Comparison of ENCODE assay signal across 16 mouse cellular contexts in genomic region chr9:123148430-123148829, GRCm38 (mm10). TPM values are rescaled to one million over a fixed set of nuclear protein-coding genes. Genes with fewer than 3 reads are reported as not detected.
DNase-seq lines count a peak whose midpoint lies in the region; ATAC-seq lines count a peak whose summit lies in the region.
"Had no signal": no experiment of that assay in that cellular context is flagged by ENCODE, and none has a peak within 500 bp of the region (broad histone marks: within the 10 kb centered on the region; RNA-seq: fewer than 3 reads in every experiment).

No protein-coding gene starts in this region.

- peaks cover 3% of the 10 kb centered on the region; the same call in 1 of the 2 replicates for H3K4me1 ChIP-seq in limb, embryonic 15.5 days
- peaks cover 3% of the 10 kb centered on the region; the same call in 1 of the 2 replicates for H3K4me1 ChIP-seq in stomach, embryonic 16.5 days (ENCODE audit: control insufficient read depth, insufficient read depth, low read length)
- no peaks in the 10 kb centered on the region for H3K4me1 ChIP-seq in hindbrain, embryonic 13.5 days (replicated peaks)
- H3K4me1 ChIP-seq: liver, embryonic 15.5 days; midbrain, embryonic 15.5 days; neural tube, embryonic 13.5 days had no signal

- H3K36me3 ChIP-seq in limb, embryonic 15.5 days, result peaks cover 13% of the 10 kb centered on the region; the same call in 1 of the 2 replicates
- H3K36me3 ChIP-seq in stomach, embryonic 16.5 days (ENCODE audit: control insufficient read depth, insufficient read depth, low read length), result no peaks in the 10 kb centered on the region; the same call in 1 of the 2 replicates
- H3K36me3 ChIP-seq in hindbrain, embryonic 13.5 days, result peaks cover 19% of the 10 kb centered on the region
- H3K36me3 ChIP-seq: liver, embryonic 15.5 days; midbrain, embryonic 15.5 days had no signal

- ATAC-seq in limb, embryonic 15.5 days (ENCODE audit: insufficient number of reproducible peaks, low FRiP score, low TSS enrichment, low read depth), result 0 out of 2 replicates have a peak, but pooled peaks have one; percentile 48
- ATAC-seq in stomach, embryonic 16.5 days (ENCODE audit: insufficient read depth, low FRiP score), result peak; percentile 71; the same call in 1 of the 2 replicates
- no peak for ATAC-seq in hindbrain, embryonic 13.5 days (ENCODE audit: low FRiP score)
- ATAC-seq: midbrain, embryonic 15.5 days had no signal

- DNase-seq in kidney, postnatal 14 days, result peak; percentile 21
- no peak for DNase-seq in kidney, adult 18-20 months
- peak; percentile 85 to 91 for DNase-seq in heart, adult 9 months (ENCODE audit: low spot score in 2 of 2)
- DNase-seq in layer of hippocampus, postnatal 10 days (ENCODE audit: low spot score in 2 of 2), result no peak
- DNase-seq: adrenal gland, postnatal 36 days; cerebellum, adult 11 months; kidney, postnatal 36 days; retina, postnatal 1 day had no signal

- 61% methylated on average over 5 of the region's 5 CpGs for WGBS in limb, embryonic 15.5 days
- 51% methylated on average over 5 of the region's 5 CpGs for WGBS in stomach, embryonic 16.5 days
- 81% methylated on average over 5 of the region's 5 CpGs for WGBS in hindbrain, embryonic 13.5 days

- no peaks in the 10 kb centered on the region for H3K27me3 ChIP-seq in limb, embryonic 15.5 days
- no peaks in the 10 kb centered on the region for H3K27me3 ChIP-seq in stomach, embryonic 16.5 days (ENCODE audit: control insufficient read depth, insufficient read depth, low read length)
- H3K27me3 ChIP-seq in hindbrain, embryonic 13.5 days, result no peaks in the 10 kb centered on the region
- H3K27me3 ChIP-seq: CH12.LX; liver, embryonic 15.5 days; midbrain, embryonic 15.5 days; neural tube, embryonic 13.5 days had no signal

- H3K9ac ChIP-seq in limb, embryonic 15.5 days, result no peak overlapping the region
- H3K9ac ChIP-seq in stomach, embryonic 16.5 days (ENCODE audit: low read length), result no peak overlapping the region
- H3K9ac ChIP-seq in hindbrain, embryonic 13.5 days, result no peak overlapping the region
- H3K9ac ChIP-seq: liver, embryonic 15.5 days; midbrain, embryonic 15.5 days; neural tube, embryonic 13.5 days had no signal

- H3K4me3 ChIP-seq in limb, embryonic 15.5 days, result no peak overlapping the region
- no peak overlapping the region for H3K4me3 ChIP-seq in stomach, embryonic 16.5 days (replicated peaks; ENCODE audit: low read length)
- H3K4me3 ChIP-seq in hindbrain, embryonic 13.5 days, result no peak overlapping the region
- H3K4me3 ChIP-seq: liver, embryonic 15.5 days; midbrain, embryonic 15.5 days; neural tube, embryonic 13.5 days had no signal

- H3K9me3 ChIP-seq in limb, embryonic 15.5 days, result no peaks in the 10 kb centered on the region; the same call in 1 of the 2 replicates
- H3K9me3 ChIP-seq in stomach, embryonic 16.5 days (replicated peaks; ENCODE audit: control insufficient read depth, low read length), result peaks cover 10% of the 10 kb centered on the region
- H3K9me3 ChIP-seq in hindbrain, embryonic 13.5 days, result peaks cover 9% of the 10 kb centered on the region; the same call in 1 of the 2 replicates
- H3K9me3 ChIP-seq: liver, embryonic 15.5 days; midbrain, embryonic 15.5 days had no signal

- H3K4me2 ChIP-seq in limb, embryonic 15.5 days, result no peak overlapping the region
- no peak overlapping the region for H3K4me2 ChIP-seq in stomach, embryonic 16.5 days (ENCODE audit: low read depth, low read length)
- H3K4me2 ChIP-seq in hindbrain, embryonic 13.5 days, result no peak overlapping the region
- H3K4me2 ChIP-seq: liver, embryonic 15.5 days; midbrain, embryonic 15.5 days; neural tube, embryonic 13.5 days had no signal

- peak overlapping the region; percentile 14 for H3K27ac ChIP-seq in limb, embryonic 15.5 days
- peak overlapping the region; percentile 83 for H3K27ac ChIP-seq in stomach, embryonic 16.5 days (ENCODE audit: low read length)
- H3K27ac ChIP-seq in hindbrain, embryonic 13.5 days, result no peak overlapping the region
- H3K27ac ChIP-seq: liver, embryonic 15.5 days; midbrain, embryonic 15.5 days; neural tube, embryonic 13.5 days had no signal

RNA-seq across cellular contexts. Expression of gene Clec3b, which starts 2.3 kb away (rescaled TPM):
- polyA plus RNA-seq in limb, embryonic 15.5 days (2015; fragmentation: Nextera tagmentation; extraction: Ambion mirVana), result 10.5 and 14.1 TPM in 2 replicates
- 1.8 and 2.5 TPM in 2 replicates for polyA plus RNA-seq in stomach, embryonic 16.5 days (2015; fragmentation: Nextera tagmentation; extraction: Ambion mirVana)
- 0.62 and 0.93 TPM in 2 replicates for polyA plus RNA-seq in hindbrain, embryonic 13.5 days (2015; fragmentation: Nextera tagmentation; extraction: Ambion mirVana)
- total RNA-seq in layer of hippocampus, postnatal 10 days (2021), result 1 to 10 TPM; 7.2 to 7.4 TPM
- total RNA-seq: CH12.LX; hematopoietic stem cell, adult 5-6 weeks had no signal
- polyA plus RNA-seq: liver, embryonic 15.5 days had no signal

RNA-seq across cellular contexts. Expression of gene Exosc7, which starts 35.4 kb away (rescaled TPM):
- polyA plus RNA-seq in limb, embryonic 15.5 days (2015; fragmentation: Nextera tagmentation; extraction: Ambion mirVana), result 103 and 108 TPM in 2 replicates
- 112 and 125 TPM in 2 replicates for polyA plus RNA-seq in stomach, embryonic 16.5 days (2015; fragmentation: Nextera tagmentation; extraction: Ambion mirVana)
- polyA plus RNA-seq in hindbrain, embryonic 13.5 days (2015; fragmentation: Nextera tagmentation; extraction: Ambion mirVana), result 75.8 and 78.1 TPM in 2 replicates
- total RNA-seq in layer of hippocampus, postnatal 10 days (2021), result 10 to 100 TPM; 37.9 to 49.7 TPM

RNA-seq across cellular contexts. Expression of gene Zdhhc3, which starts 35.4 kb away (rescaled TPM):
- polyA plus RNA-seq in limb, embryonic 15.5 days (2015; fragmentation: Nextera tagmentation; extraction: Ambion mirVana), result 70.3 and 78.2 TPM in 2 replicates
- polyA plus RNA-seq in stomach, embryonic 16.5 days (2015; fragmentation: Nextera tagmentation; extraction: Ambion mirVana), result 73.4 and 78.5 TPM in 2 replicates
- polyA plus RNA-seq in hindbrain, embryonic 13.5 days (2015; fragmentation: Nextera tagmentation; extraction: Ambion mirVana), result 81.8 TPM in 2 replicates
- 10 to 100 TPM; 72.4 to 72.7 TPM for total RNA-seq in layer of hippocampus, postnatal 10 days (2021)

Comparison
In these comparisons a context has a peak if more than half of its experiments do, and no peak if none do; other contexts are left out.
1. DNase-seq: peak in kidney, postnatal 14 days (single experiment) and heart, adult 9 months (2 of 2); none in kidney, adult 18-20 months (single experiment) and layer of hippocampus, postnatal 10 days (0 of 2).